8 mouse cellular contexts compared by ENCODE assay signal in the genomic region with DNA sequence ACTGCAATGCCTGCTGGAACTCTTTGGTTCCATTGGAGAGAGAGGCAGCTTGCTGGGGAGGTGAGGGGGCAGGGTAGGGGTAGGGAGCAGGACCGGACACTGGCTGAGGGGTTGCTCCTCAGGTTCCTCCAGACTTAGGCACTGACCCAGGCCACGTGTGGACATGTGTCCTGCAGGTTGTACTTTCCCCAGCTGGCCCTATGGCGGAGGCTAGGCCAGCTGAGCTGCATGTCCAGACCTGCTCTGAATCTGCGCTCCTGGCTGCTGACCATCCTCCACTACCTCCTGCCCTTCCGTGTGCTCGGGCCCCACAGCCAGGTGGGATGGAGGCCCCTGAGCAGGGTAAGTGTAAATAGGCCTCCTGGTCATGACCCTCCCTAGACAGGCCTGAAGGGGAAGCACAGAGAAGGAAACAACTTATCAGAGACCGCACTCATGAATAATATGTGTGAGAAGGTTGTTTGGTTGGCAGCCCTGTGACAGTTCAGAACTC.
DNase-seq lines count a peak whose midpoint lies in the region; ATAC-seq and TF ChIP-seq lines count a peak whose summit lies in the region.
"Not testable (repeated sequence)": the region's sequence is repeated elsewhere in the genome, so short reads cannot be mapped to it uniquely, and the experiment has no call there.

No protein-coding gene starts in this region.

- not testable (repeated sequence) for H3K36me3 ChIP-seq in MEL (ENCODE audit: control insufficient read depth in 1 of 2, insufficient read depth in 2 of 2, low read length in 2 of 2); forebrain, embryonic 16.5 days (ENCODE audit: control insufficient read depth, insufficient read depth); hindbrain, embryonic 11.5 days (ENCODE audit: control insufficient read depth, insufficient read depth, low read length)

- H3K9me3 ChIP-seq in MEL (replicated peaks; ENCODE audit: insufficient read depth, low read length); hindbrain, embryonic 11.5 days (ENCODE audit: control insufficient read depth, low read length): not testable (repeated sequence)
- H3K9me3 ChIP-seq in forebrain, embryonic 16.5 days (ENCODE audit: control insufficient read depth, low read length): peaks cover 10% of the 10 kb centered on the region

- TF ChIP-seq CTCF in MEL (IDR thresholded peaks at IDR 0.05 in 2 of 3, conservative IDR thresholded peaks at IDR 0.05 in 1 of 3; ENCODE audit: control insufficient read depth in 1 of 3, insufficient read depth in 1 of 3, low read depth in 2 of 3, low read length in 3 of 3, poor library complexity in 1 of 3, severe bottlenecking in 1 of 3); left cerebral cortex, adult 2 months (IDR thresholded peaks at IDR 0.05): not testable (repeated sequence)

- not testable (repeated sequence) for H3K4me1 ChIP-seq in MEL (ENCODE audit: control insufficient read depth in 1 of 2, insufficient read depth in 2 of 2, low read length in 2 of 2); forebrain, embryonic 16.5 days (replicated peaks; ENCODE audit: control insufficient read depth, insufficient read depth, low read length); hindbrain, embryonic 11.5 days (replicated peaks; ENCODE audit: control insufficient read depth, insufficient read depth, low read length)

- H3K9ac ChIP-seq in MEL (ENCODE audit: control insufficient read depth, low read depth, low read length, poor library complexity, severe bottlenecking); forebrain, embryonic 16.5 days (replicated peaks; ENCODE audit: low read depth, low read length); hindbrain, embryonic 11.5 days (ENCODE audit: low read depth, low read length): not testable (repeated sequence)

- not testable (repeated sequence) for H3K4me3 ChIP-seq in MEL (ENCODE audit: control insufficient read depth in 1 of 2, insufficient read depth in 1 of 2, low read depth in 2 of 2, low read length in 2 of 2); forebrain, embryonic 16.5 days (replicated peaks; ENCODE audit: low read length); hindbrain, embryonic 11.5 days (ENCODE audit: low read depth, low read length)
- H3K4me3 ChIP-seq in left cerebral cortex, adult 2 months: peak overlapping the region; percentile 1

- not testable (repeated sequence) for H3K27ac ChIP-seq in MEL (ENCODE audit: control insufficient read depth, low read depth, low read length); forebrain, embryonic 16.5 days (ENCODE audit: low read length); hindbrain, embryonic 11.5 days (ENCODE audit: low read depth, low read length); left cerebral cortex, adult 2 months

- not testable (repeated sequence) for TF ChIP-seq EP300 in MEL (IDR thresholded peaks at IDR 0.05; ENCODE audit: low read depth in 1 of 2, low read length in 2 of 2)

- not testable (repeated sequence) for H3K27me3 ChIP-seq in MEL (ENCODE audit: control insufficient read depth in 1 of 2, insufficient read depth in 2 of 2, low read length in 2 of 2); forebrain, embryonic 16.5 days (replicated peaks; ENCODE audit: control insufficient read depth, insufficient read depth, low read length); hindbrain, embryonic 11.5 days (ENCODE audit: control insufficient read depth, insufficient read depth, low read length)

- not testable (repeated sequence) for TF ChIP-seq POLR2A in MEL (IDR thresholded peaks at IDR 0.05; ENCODE audit: control insufficient read depth in 1 of 2, insufficient read depth in 1 of 2, low read depth in 1 of 2, low read length in 2 of 2, poor library complexity in 1 of 2)

- 96% methylated on average over 4 of the region's 7 CpGs for WGBS in forebrain, embryonic 16.5 days
- 97% methylated on average over 5 of the region's 7 CpGs for WGBS in hindbrain, embryonic 11.5 days

- intact Hi-C loops in left cerebral cortex, adult 2 months (cut with DNase I): not testable (repeated sequence)

- peak; percentile 2; the same call in 1 of the 2 replicates for ATAC-seq in forebrain, embryonic 16.5 days
- ATAC-seq in hindbrain, embryonic 11.5 days (ENCODE audit: low FRiP score): peak; percentile 46

- not testable (repeated sequence) for TF ChIP-seq RAD21 in MEL (IDR thresholded peaks at IDR 0.05; ENCODE audit: low read depth, low read length)

- H3K4me2 ChIP-seq in forebrain, embryonic 16.5 days (ENCODE audit: low read length); hindbrain, embryonic 11.5 days (replicated peaks; ENCODE audit: low read depth, low read length): not testable (repeated sequence)

- peak; percentile 47 for DNase-seq in MEL (ENCODE audit: low read depth, low spot score)
- peak; percentile 53 to 68 for DNase-seq in cerebellum, postnatal 10 days
- peak; percentile 23 for DNase-seq in hindbrain, embryonic 11.5 days (ENCODE audit: low spot score)
- DNase-seq in left cerebral cortex, adult 2 months (ENCODE audit: extremely low spot score in 1 of 2, low spot score in 2 of 2): peak; percentile 54 to 66
- DNase-seq in lung, postnatal 10 days: peak; percentile 56
- DNase-seq in ovary, adult 18-20 months (ENCODE audit: low spot score): peak; percentile 53
- DNase-seq in thymus, postnatal 14 days: peak; percentile 47

- not testable (repeated sequence) for H3K79me2 ChIP-seq in MEL (ENCODE audit: control insufficient read depth, insufficient read depth, low read length, poor library complexity)
